Mouse (Mus musculus): Measurements from ENCODE around the gene Cdk5r1.
A peak's percentile ranks its signal among the peaks of the same experiment; 100 is the strongest.
"Not testable (repeated sequence)": the region's sequence is repeated elsewhere in the genome, so short reads cannot be mapped to it uniquely, and the experiment has no call there.

The Cdk5r1 gene

GRCm38 (mm10) chr11:80476222-80477189 lies at the start of gene Cdk5r1:
Gene Cdk5r1 (plus strand): TSS chr11:80477023.
- peak; percentile 92 for DNase-seq (ENCODE audit: low read depth)

DNA sequence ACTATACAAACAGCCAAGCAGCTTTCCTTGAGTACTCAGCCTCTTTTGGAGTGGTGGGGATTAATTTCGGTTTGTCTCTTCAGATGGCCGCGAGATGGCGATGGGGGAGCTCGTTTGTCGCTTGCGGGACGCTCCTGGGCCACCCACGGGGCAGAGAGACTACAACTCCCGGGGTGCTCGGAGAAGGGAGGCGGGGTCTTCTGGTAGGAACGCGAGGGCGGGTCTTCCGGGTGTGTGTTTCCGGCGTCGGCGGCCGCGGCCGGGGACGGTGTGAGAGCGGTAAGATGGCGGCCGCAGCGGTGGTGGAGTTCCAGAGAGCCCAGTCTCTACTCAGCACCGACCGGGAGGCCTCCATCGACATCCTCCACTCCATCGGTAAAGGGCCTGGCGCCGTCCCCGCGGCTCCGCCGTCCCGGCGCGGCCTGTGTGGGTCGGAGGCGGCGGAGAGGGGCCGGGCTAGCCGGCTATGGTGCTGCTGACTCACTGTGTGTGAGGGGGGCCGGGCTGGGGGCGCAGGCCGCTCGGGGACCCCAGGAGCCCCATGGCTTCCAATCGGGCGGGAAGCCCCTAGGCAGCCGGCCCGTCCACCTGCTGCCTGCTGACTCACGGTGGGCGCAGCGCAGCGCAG lies 48.3 kb upstream of the Cdk5r1 start, which contains the start of gene Psmd11:
Gene Psmd11 (plus strand): TSS at position 235 of the 628 bp plus-strand sequence.
- peak; percentile 98 for DNase-seq (ENCODE audit: low read depth)

DNA sequence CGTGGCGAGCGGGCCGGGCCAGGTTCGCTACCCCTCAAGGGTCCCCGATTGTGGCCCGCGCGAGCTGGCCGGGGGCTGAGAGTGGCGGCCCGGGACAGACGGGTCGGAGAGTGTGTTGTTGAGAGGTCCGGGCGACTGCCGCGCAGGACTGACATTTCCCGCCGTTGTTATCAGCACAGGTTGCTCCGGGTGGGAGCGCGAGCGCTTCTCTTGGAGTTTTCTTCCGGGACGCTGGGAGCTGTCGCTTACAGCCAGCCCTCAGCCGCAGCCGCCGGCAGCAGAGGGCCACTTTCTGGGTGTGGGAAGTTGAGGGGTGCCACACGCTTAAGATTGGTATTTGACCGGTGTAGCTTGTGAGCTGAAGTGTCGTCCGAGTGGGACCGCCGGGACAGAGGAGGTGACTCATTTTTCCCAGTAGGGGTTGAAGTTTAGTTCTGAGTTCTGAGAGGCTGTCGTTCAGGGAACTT lies 47.8 kb upstream of the Cdk5r1 start:
- DNase-seq (ENCODE audit: low read depth), result peak; percentile 68

- peak; percentile 28 for DNase-seq (ENCODE audit: low read depth)
Measured at GRCm38 (mm10) chr11:80429500-80430166, 47.2 kb upstream of the Cdk5r1 start.

DNA sequence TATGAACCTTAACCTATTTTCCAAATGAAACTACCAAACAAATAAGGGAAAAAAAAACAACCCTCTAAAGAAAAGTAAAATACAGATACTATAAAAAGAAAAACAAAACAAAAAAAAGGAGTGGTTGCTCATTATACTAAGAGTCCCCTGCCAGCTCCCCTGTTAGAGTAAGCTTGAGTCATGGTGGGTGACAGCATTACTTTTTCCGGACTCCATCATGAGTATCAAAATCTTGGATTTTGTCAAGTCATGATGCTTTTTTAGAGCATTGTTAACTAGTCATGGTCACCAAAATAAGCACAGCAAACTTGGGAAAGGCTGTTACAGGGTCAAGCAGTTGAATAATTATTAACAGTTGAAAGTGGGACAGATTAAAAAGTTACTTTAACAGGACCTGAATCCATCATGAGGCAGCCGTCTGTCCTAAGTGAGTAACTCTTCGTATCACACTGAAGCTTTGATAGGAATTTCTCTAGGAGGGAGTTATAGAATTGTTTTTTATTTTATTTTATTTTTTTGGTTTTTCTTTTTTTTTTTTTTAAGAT lies 46.4 kb upstream of the Cdk5r1 start:
- peak; percentile 18 for DNase-seq (ENCODE audit: low read depth)

DNA sequence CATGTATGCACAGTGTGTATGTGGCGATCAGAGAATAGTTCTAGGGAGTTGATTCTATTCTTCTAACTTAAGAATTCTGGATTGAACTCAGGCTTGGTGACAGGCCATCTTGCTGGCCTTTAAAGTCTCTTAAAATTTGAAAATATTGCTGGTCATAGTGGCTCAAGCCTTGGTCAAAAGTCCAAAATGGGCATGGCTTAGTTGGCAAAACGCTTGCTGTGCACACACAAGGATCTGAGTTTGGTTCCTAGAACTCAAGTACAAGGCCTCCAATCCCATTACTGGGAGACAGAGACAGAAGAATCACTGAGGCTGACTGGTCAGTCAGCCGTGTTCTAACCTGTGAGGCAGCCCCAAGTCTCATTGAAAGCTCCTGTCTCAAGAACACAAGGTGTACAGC lies 29.9 kb upstream of the Cdk5r1 start:
- DNase-seq (ENCODE audit: low read depth), result no peak

DNA sequence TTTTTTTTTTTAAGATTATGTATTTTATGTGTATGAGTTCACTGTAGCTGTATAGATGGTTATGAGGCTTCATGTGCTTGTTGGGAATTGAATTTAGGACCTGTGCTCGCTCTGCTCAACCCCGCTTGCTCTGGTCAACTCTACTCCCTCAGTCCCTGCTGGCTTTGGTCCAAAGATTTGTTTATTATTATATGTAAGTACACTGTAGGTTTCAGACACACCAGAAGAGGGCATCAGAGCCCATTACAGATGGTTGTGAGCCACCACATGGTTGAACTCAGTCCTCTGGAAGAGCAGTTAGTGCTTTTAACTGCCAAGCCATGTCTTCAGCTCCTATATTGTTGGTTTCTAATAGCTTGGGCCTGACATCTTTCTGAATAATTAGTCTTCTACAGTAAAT lies 27.0 kb upstream of the Cdk5r1 start:
- no peak for DNase-seq (ENCODE audit: low read depth)

DNA sequence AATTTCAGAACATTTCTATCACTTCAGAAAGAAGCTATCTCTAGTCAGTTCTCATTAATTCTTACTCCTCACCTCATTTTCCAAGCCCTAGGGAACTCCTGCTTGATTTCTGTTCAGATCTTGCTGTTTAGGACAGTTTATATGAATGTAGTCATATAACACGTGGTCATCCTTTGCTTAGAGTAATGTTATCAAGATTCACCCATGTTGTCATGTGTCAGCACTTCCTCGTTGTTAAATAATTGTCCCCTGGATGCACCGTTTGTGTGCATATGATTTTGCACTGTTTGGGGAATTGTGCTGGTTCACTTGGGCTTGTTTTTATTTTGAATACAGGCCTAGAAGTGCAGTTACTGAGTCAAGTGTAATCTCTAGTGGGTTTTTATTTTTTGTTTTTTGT lies 24.6 kb upstream of the Cdk5r1 start:
- DNase-seq (ENCODE audit: low read depth), result no peak

- no peak for DNase-seq (ENCODE audit: low read depth)
Measured at GRCm38 (mm10) chr11:80453198-80453597, 23.6 kb upstream of the Cdk5r1 start.

GRCm38 (mm10) chr11:80463605-80464130 lies 13.2 kb upstream of the Cdk5r1 start:
- DNase-seq (ENCODE audit: low read depth), result not testable (repeated sequence)

DNA sequence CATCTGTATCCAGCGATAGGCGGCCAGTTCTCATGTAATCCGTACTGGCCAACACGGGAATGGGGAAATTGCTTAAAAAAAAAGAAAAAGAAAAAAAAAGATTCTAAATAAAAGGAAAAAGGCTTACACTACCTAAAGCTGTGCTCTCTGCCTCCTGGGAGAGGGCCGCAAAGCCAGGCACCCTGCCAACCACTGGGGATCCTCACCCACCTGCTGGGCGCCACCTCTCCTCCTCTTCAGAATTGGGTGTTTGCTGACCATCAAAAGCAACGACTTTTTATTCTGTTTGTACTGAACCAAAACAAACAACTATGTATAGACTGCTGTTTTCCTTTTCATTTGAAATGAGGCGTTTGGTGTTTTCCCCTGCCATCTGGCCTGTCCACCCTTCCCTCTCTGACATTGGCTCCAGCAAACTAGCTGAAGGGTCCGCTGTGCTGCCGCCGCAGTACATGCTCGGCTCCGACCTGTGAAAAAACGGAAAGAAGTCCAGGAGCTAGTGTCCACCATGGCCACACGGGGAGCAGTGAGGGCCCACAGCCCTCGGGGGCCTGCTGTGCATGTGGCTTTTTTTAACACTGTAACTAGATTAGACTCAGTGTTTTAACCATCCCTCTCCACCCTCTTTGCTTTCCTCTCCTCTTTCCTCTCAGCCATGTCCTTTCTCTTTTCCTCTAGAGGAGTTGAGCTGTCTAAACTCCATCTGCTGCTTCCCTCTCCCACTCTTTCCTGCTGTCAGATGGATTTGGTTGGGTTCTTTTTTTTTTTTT lies 4.8 kb upstream of the Cdk5r1 start:
- no peak for DNase-seq (ENCODE audit: low read depth)

DNA sequence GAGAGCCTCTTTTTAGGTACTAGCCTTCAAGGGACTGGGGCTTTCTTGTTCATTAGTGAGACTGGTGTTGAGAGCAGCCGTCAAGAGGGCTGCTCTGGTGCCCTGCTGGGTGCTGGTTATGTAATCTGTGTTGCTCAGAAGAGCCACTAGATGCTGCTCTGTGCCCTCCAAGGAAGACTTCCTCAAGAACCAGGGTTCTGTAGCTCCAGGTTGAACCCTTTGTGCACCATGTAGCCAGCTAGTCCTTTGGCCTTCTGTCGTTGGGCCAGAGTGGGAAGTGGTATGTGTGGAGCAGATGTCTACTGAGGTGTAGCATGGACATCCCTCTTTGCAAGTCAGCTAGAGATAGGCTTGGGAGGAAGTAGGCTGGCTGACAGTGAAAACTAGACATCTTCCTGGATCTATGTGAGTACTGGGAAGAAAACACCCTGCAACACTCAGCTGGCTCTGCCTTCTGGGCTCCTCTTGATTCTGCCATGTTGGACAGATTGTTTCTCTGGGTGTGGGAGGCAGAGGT lies 2.6 kb upstream of the Cdk5r1 start:
- peak; percentile 42 for DNase-seq (ENCODE audit: low read depth)

- DNase-seq (ENCODE audit: low read depth), result no peak
Measured at GRCm38 (mm10) chr11:80474846-80475245, 2.0 kb upstream of the Cdk5r1 start.

GRCm38 (mm10) chr11:80475544-80475943 lies 1.3 kb upstream of the Cdk5r1 start:
- DNase-seq (ENCODE audit: low read depth), result no peak

- no peak for DNase-seq (ENCODE audit: low read depth)
Measured at GRCm38 (mm10) chr11:80477341-80478199, 747 bp downstream of the Cdk5r1 start.

DNA sequence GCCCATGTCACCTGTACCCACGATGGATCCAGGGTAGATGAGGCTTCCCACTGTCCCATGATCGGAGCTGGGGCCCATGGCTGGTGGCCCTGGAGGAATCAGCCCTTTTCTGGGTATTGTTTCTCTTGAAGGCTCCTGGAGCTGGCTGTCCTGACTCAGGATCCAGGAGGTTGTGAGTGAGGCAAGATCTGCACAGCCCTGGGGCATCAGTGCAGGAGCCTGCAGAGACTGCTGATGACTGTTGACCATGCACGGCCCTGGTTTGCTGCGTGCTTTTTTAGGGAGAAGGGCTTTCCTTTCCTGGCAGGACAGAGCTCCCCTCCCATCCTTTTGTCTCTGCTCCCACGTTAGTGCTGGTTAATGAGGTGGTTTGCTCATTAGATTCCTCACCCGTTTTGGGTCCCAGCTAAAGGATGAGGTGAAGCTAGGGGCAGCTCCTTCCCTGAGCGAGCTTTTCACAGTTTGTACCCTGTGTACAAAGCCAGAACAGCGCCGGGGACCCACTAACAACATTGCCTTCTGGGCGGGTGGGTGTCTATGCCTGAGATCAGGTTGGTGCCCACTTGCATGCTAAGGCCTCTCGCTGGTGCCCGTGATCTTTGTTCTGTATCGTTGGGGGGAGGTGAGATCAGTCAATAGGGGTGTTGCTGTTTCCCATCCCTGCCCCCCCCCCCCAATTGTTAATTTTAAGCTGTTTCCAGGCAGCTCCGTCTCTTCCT lies 2.0 kb downstream of the Cdk5r1 start:
- DNase-seq (ENCODE audit: low read depth), result no peak

DNA sequence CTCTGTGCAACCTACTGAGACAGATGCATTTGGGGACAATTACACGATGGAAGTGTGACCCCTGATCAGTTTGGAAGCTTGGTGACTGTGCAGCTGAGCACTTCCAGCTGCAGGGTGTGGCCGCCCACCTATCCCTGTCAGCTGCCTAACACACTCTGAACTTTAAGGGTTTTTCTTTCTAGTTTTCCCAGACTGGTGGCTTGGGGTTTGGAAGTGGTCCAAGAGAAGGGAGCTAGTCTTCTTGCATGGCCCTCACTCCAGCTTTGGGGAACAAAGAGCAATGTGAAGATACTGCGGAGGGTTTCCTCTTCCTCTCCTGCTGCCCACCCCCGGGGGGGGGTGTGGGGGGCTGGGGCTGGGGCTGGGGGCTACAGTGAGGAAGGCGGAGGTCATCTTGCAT lies 2.6 kb downstream of the Cdk5r1 start:
- DNase-seq (ENCODE audit: low read depth), result no peak

DNA sequence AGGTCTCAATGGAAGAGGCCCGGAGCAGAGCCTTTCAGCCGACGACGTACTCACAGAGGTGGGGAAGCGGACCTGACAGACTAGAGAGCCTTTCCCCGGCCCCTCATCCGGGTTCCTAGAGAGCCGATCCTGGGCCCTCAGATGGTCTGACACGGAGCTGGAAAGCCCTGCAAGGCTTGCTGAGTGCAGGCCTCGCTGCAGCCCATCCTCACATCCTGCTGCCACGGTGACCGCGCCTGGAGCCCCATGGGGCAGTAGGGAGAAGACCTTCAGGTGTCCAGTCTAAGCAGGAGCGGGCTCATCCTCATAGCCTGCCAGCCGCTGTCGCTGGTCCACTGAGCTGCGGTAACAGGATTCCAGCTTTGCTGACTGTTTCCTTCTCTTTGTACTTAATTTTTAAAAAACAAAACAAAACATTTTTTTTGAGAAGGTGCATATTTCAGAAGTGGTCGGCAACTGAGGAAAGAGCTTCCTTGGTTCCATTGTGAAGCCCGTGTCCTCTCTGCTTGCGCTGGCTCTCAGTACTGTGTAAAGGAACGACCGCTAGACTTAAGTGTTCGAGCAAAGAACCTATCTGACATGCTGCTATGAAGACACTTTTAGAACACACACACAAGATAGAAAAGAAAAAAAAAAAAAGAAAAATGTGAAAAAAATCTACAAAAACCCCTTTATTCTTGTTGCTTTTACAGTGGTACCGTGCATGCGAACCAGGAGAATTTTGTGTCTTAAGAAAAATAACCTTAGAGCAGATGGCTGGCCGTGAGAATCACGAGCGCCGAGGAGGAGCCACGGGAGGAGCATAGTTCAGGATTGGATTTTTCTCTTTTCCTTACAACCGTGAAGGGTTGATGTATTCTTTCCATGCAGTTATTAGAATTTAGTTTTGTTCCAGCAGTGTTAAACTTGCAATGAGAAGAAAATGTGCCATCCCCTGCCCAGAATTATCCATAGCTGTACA lies 3.4 kb downstream of the Cdk5r1 start:
- no peak for DNase-seq (ENCODE audit: low read depth)

Data from induced T-regulatory cell, adult 2 months (primary cell).